Mouse (Mus musculus) midbrain, embryonic 14.5 days (tissue): Measurements from ENCODE around the gene C9orf72. TPM values are rescaled to one million over a fixed set of nuclear protein-coding genes. Genes with fewer than 3 reads are reported as not detected.

Source experiments
- ATAC-seq: fragments of 200-750 bp; cut with Nextera tagmentation; 2 replicates; pipeline ENCODE4 v1.8.0; 2017; ENCODE audit warnings: moderate number of reproducible peaks, moderate library complexity; ENCODE audit not compliant: low FRiP score, low TSS enrichment
- DNase-seq: peaks from one replicate; pipeline ENCODE4 v3.0.0-alpha.2; 2015
- H3K27ac ChIP-seq: fragments of 300-500 bp; sonication (generic); replicated peaks from 2 replicates; pipeline ENCODE4 v1.5.1; 2014; ENCODE audit warnings: mild to moderate bottlenecking, low read depth, low read length, moderate library complexity
- H3K27me3 ChIP-seq: fragments of 300-500 bp; sonication (generic); 2 replicates; pipeline ENCODE4 v1.6.1; 2014; ENCODE audit warnings: low read length, control low read depth, mixed read lengths; ENCODE audit not compliant: control insufficient read depth, insufficient read depth
- H3K36me3 ChIP-seq: fragments of 300-500 bp; sonication (generic); 2 replicates; pipeline ENCODE4 v1.6.1; 2014; ENCODE audit warnings: low read length, control low read depth; ENCODE audit not compliant: control insufficient read depth, insufficient read depth
- H3K4me1 ChIP-seq: fragments of 300-500 bp; sonication (generic); 2 replicates; pipeline ENCODE4 v1.6.1; 2014; ENCODE audit warnings: mild to moderate bottlenecking, antibody characterized with exemption, low read length, control low read depth; ENCODE audit not compliant: control insufficient read depth, insufficient read depth
- H3K4me2 ChIP-seq: fragments of 300-500 bp; sonication (generic); 2 replicates; pipeline ENCODE4 v1.6.1; 2014; ENCODE audit warnings: mild to moderate bottlenecking, low read length, moderate library complexity
- H3K4me3 ChIP-seq: fragments of 300-500 bp; sonication (generic); replicated peaks from 2 replicates; pipeline ENCODE4 v1.5.1; 2014; ENCODE audit warnings: low read depth, low read length
- H3K9ac ChIP-seq: fragments of 300-500 bp; sonication (generic); replicated peaks from 2 replicates; pipeline ENCODE4 v1.6.1; 2014; ENCODE audit warnings: mild to moderate bottlenecking, low read length, moderate library complexity
- H3K9me3 ChIP-seq: fragments of 300-500 bp; sonication (generic); 2 replicates; pipeline ENCODE4 v1.6.1; 2016; ENCODE audit warnings: low read length, control low read depth, mixed read lengths; ENCODE audit not compliant: control insufficient read depth
- WGBS: fragments of 180-500 bp; shearing (Covaris S2); extraction: QIAGEN DNeasy Blood & Tissue Kit; methylation state at CpG from one replicate; pipeline ENCODE4 v1.1.7; 2014; 5-methylcytosine and 5-hydroxymethylcytosine counted together
- polyA plus RNA-seq: library from polyadenylated mRNA; unstranded; fragments of >200 nt; fragmentation: Nextera tagmentation; extraction: Ambion mirVana; gene quantifications from 2 replicates; pipeline ENCODE4 v1.2.1, GENCODE M21; 2014

The C9orf72 gene
- polyA plus RNA-seq, 1 experiment from 2014 or later = 52.8 TPM

GRCm38 (mm10) chr4:35225141-35225733, 738 bp downstream of the C9orf72 start:
- H3K4me1 ChIP-seq = peaks cover 10% of the 10 kb centered on the region; the same call in 1 of the 2 replicates
- peak overlapping the region; percentile 89 for H3K4me3 ChIP-seq
- H3K4me2 ChIP-seq = peak overlapping the region; percentile 81
- no peaks in the 10 kb centered on the region for H3K9me3 ChIP-seq
- under 1% methylated on average over 40 of the region's 40 CpGs for WGBS
- peak overlapping the region; percentile 80 for H3K9ac ChIP-seq
- no peaks in the 10 kb centered on the region for H3K27me3 ChIP-seq
- ATAC-seq (peak; percentile 75), DNase-seq (no peak)
- peak overlapping the region; percentile 89 for H3K27ac ChIP-seq
- H3K36me3 ChIP-seq = no peaks in the 10 kb centered on the region

GRCm38 (mm10) chr4:35224101-35224500, 1.9 kb downstream of the C9orf72 start:
- Histone ChIP-seq H3K27ac (no peak overlapping the region), H3K36me3 (no peaks in the 10 kb centered on the region), H3K4me2 (no peak overlapping the region; the same call in 1 of the 2 replicates), H3K9ac (no peak overlapping the region), H3K27me3 (no peaks in the 10 kb centered on the region), H3K4me1 (peaks cover 10% of the 10 kb centered on the region; the same call in 1 of the 2 replicates), H3K4me3 (no peak overlapping the region), H3K9me3 (no peaks in the 10 kb centered on the region)
- WGBS = 85% methylated on average over 4 of the region's 4 CpGs
- DNase-seq (no peak), ATAC-seq (no peak)

GRCm38 (mm10) chr4:35223376-35223988, 2.5 kb downstream of the C9orf72 start:
- ATAC-seq = no peak

GRCm38 (mm10) chr4:35221903-35222302, 4.1 kb downstream of the C9orf72 start:
- H3K4me3 ChIP-seq = no peak overlapping the region
- no peak overlapping the region for H3K9ac ChIP-seq
- no peaks in the 10 kb centered on the region for H3K27me3 ChIP-seq
- WGBS = 25% methylated on average over 4 of the region's 4 CpGs
- H3K36me3 ChIP-seq = 0 out of 2 replicates have a peak, but pooled peaks cover 14% of the 10 kb centered on the region
- H3K4me1 ChIP-seq = peaks cover 10% of the 10 kb centered on the region; the same call in 1 of the 2 replicates
- no peak overlapping the region for H3K4me2 ChIP-seq
- ATAC-seq = no peak
- no peaks in the 10 kb centered on the region for H3K9me3 ChIP-seq
- no peak for DNase-seq
- H3K27ac ChIP-seq = no peak overlapping the region

More at GRCm38 (mm10) chr4:35223376-35223988, 2.5 kb downstream of the C9orf72 start:
- Histone ChIP-seq H3K4me2 (no peak overlapping the region), H3K27ac (no peak overlapping the region), H3K36me3 (0 out of 2 replicates have a peak, but pooled peaks cover 2% of the 10 kb centered on the region), H3K4me3 (no peak overlapping the region), H3K9ac (no peak overlapping the region), H3K9me3 (no peaks in the 10 kb centered on the region), H3K4me1 (peaks cover 10% of the 10 kb centered on the region; the same call in 1 of the 2 replicates), H3K27me3 (no peaks in the 10 kb centered on the region)
- DNase-seq = no peak
- 79% methylated on average over 5 of the region's 5 CpGs for WGBS

- Histone ChIP-seq H3K4me2 (no peak overlapping the region), H3K27ac (no peak overlapping the region), H3K27me3 (no peaks in the 10 kb centered on the region), H3K36me3 (peaks cover 15% of the 10 kb centered on the region; the same call in 1 of the 2 replicates), H3K9ac (no peak overlapping the region), H3K9me3 (no peaks in the 10 kb centered on the region), H3K4me3 (no peak overlapping the region), H3K4me1 (peaks cover 10% of the 10 kb centered on the region; the same call in 1 of the 2 replicates)
- 20% methylated on average over 2 of the region's 2 CpGs for WGBS
- DNase-seq (no peak), ATAC-seq (no peak)
These were observed 4.8 kb downstream of the C9orf72 start for GRCm38 (mm10) chr4:35221131-35221530.

- Histone ChIP-seq H3K4me2 (no peak overlapping the region), H3K9me3 (no peaks in the 10 kb centered on the region), H3K27me3 (no peaks in the 10 kb centered on the region), H3K4me3 (no peak overlapping the region), H3K9ac (no peak overlapping the region), H3K36me3 (peaks cover 20% of the 10 kb centered on the region; the same call in 1 of the 2 replicates), H3K27ac (no peak overlapping the region), H3K4me1 (peaks cover 10% of the 10 kb centered on the region; the same call in 1 of the 2 replicates)
- DNase-seq (no peak), ATAC-seq (no peak)
- WGBS = 82% methylated on average over 6 of the region's 6 CpGs
These were observed 5.8 kb downstream of the C9orf72 start for GRCm38 (mm10) chr4:35220108-35220731.

- Histone ChIP-seq H3K36me3 (peaks cover 24% of the 10 kb centered on the region), H3K4me2 (no peak overlapping the region), H3K9me3 (no peaks in the 10 kb centered on the region), H3K4me1 (no peaks in the 10 kb centered on the region), H3K4me3 (no peak overlapping the region), H3K27ac (no peak overlapping the region), H3K9ac (no peak overlapping the region), H3K27me3 (no peaks in the 10 kb centered on the region)
- no peak for ATAC-seq
- 73% methylated on average over 7 of the region's 7 CpGs for WGBS
- DNase-seq = no peak
These were observed 21.3 kb downstream of the C9orf72 start for GRCm38 (mm10) chr4:35204659-35205058.

GRCm38 (mm10) chr4:35203724-35204123, 22.3 kb downstream of the C9orf72 start:
- Histone ChIP-seq H3K9me3 (no peaks in the 10 kb centered on the region), H3K4me3 (no peak overlapping the region), H3K27ac (no peak overlapping the region), H3K36me3 (peaks cover 32% of the 10 kb centered on the region), H3K4me1 (no peaks in the 10 kb centered on the region), H3K4me2 (no peak overlapping the region), H3K27me3 (no peaks in the 10 kb centered on the region), H3K9ac (no peak overlapping the region)
- WGBS = 93% methylated on average over 2 of the region's 2 CpGs
- no peak for DNase-seq
- ATAC-seq = no peak
